ENCODE assay signal across 19 mouse cellular contexts in the genomic region with DNA sequence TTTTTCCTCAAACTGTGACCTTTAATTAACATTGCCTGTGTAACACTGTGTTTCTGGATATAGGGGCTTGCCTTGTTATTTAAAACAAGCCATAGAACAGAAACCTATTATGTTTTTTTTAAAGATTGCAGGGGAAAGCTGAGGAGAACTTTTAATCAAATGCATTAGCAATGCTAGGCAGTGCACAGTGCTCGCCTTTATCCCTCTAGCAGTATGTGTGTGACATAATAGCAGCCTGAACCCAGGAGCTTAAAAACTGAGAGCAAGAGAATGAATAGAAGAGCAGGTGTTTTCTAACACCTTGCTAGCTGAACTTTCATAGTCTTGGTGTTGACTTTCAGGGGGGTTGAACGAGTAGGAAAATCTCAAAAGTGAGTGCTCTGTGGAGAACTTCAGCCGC.
DNase-seq lines count a peak whose midpoint lies in the region; ATAC-seq and TF ChIP-seq lines count a peak whose summit lies in the region.
"Had no signal": no experiment of that assay in that cellular context is flagged by ENCODE, and none has a peak within 500 bp of the region (broad histone marks: within the 10 kb centered on the region; RNA-seq: fewer than 3 reads in every experiment).

No protein-coding gene starts in this region.

- no peaks in the 10 kb centered on the region for H3K36me3 ChIP-seq in forebrain, embryonic 13.5 days (ENCODE audit: poor library complexity, severe bottlenecking)
- no peaks in the 10 kb centered on the region for H3K36me3 ChIP-seq in forebrain, embryonic 15.5 days
- H3K36me3 ChIP-seq in embryonic facial prominence, embryonic 14.5 days (ENCODE audit: control insufficient read depth, insufficient read depth, low read length) = no peaks in the 10 kb centered on the region
- H3K36me3 ChIP-seq in limb, embryonic 13.5 days = no peaks in the 10 kb centered on the region
- H3K36me3 ChIP-seq: embryonic facial prominence, embryonic 15.5 days; heart, embryonic 13.5 days; hindbrain, embryonic 15.5 days had no signal

- H3K4me2 ChIP-seq in forebrain, embryonic 13.5 days = no peak overlapping the region
- H3K4me2 ChIP-seq in forebrain, embryonic 15.5 days (replicated peaks) = no peak overlapping the region
- H3K4me2 ChIP-seq in embryonic facial prominence, embryonic 14.5 days (ENCODE audit: low read depth, low read length) = no peak overlapping the region
- no peak overlapping the region for H3K4me2 ChIP-seq in limb, embryonic 13.5 days (replicated peaks)
- H3K4me2 ChIP-seq: embryonic facial prominence, embryonic 15.5 days; heart, embryonic 13.5 days; hindbrain, embryonic 15.5 days had no signal

- H3K27ac ChIP-seq in forebrain, embryonic 13.5 days = no peak overlapping the region
- H3K27ac ChIP-seq in forebrain, embryonic 15.5 days (replicated peaks) = no peak overlapping the region
- H3K27ac ChIP-seq in embryonic facial prominence, embryonic 14.5 days (replicated peaks; ENCODE audit: low read depth, low read length) = no peak overlapping the region
- H3K27ac ChIP-seq in limb, embryonic 13.5 days = no peak overlapping the region
- H3K27ac ChIP-seq: embryonic facial prominence, embryonic 15.5 days; gastrocnemius, adult 2 months; heart, embryonic 13.5 days; hindbrain, embryonic 15.5 days had no signal

- 9% methylated on average over 3 of the region's 3 CpGs for WGBS in forebrain, embryonic 13.5 days
- 5% methylated on average over 3 of the region's 3 CpGs for WGBS in forebrain, embryonic 15.5 days
- WGBS in embryonic facial prominence, embryonic 14.5 days = 36% methylated on average over 3 of the region's 3 CpGs
- 42% methylated on average over 3 of the region's 3 CpGs for WGBS in limb, embryonic 13.5 days

- no peaks in the 10 kb centered on the region for H3K27me3 ChIP-seq in forebrain, embryonic 13.5 days
- no peaks in the 10 kb centered on the region for H3K27me3 ChIP-seq in forebrain, embryonic 15.5 days
- no peaks in the 10 kb centered on the region for H3K27me3 ChIP-seq in embryonic facial prominence, embryonic 14.5 days (replicated peaks; ENCODE audit: control insufficient read depth, insufficient read depth, low read length)
- no peaks in the 10 kb centered on the region for H3K27me3 ChIP-seq in limb, embryonic 13.5 days
- H3K27me3 ChIP-seq: embryonic facial prominence, embryonic 15.5 days; heart, embryonic 13.5 days; hindbrain, embryonic 15.5 days had no signal

- TF ChIP-seq POLR2A in brain, embryonic 14.5 days (IDR thresholded peaks at IDR 0.05; ENCODE audit: borderline replicate concordance, extremely low read depth, insufficient read depth, insufficient read length, poor library complexity, severe bottlenecking) = no peak

- no peak for TF ChIP-seq CTCF in brain, embryonic 14.5 days (IDR thresholded peaks at IDR 0.05; ENCODE audit: borderline replicate concordance, extremely low read depth, insufficient read depth, insufficient read length)

- peaks cover 10% of the 10 kb centered on the region for H3K4me1 ChIP-seq in forebrain, embryonic 13.5 days
- H3K4me1 ChIP-seq in forebrain, embryonic 15.5 days = 0 out of 2 replicates have a peak, but pooled peaks cover 6% of the 10 kb centered on the region
- no peaks in the 10 kb centered on the region for H3K4me1 ChIP-seq in embryonic facial prominence, embryonic 14.5 days (ENCODE audit: control insufficient read depth, insufficient read depth, low read length)
- H3K4me1 ChIP-seq in limb, embryonic 13.5 days = peaks cover 14% of the 10 kb centered on the region; the same call in 1 of the 2 replicates
- H3K4me1 ChIP-seq: embryonic facial prominence, embryonic 15.5 days; heart, embryonic 13.5 days; hindbrain, embryonic 15.5 days had no signal

- H3K9ac ChIP-seq in forebrain, embryonic 13.5 days = no peak overlapping the region
- H3K9ac ChIP-seq in forebrain, embryonic 15.5 days (replicated peaks) = no peak overlapping the region
- no peak overlapping the region for H3K9ac ChIP-seq in embryonic facial prominence, embryonic 14.5 days (ENCODE audit: low read depth, low read length)
- H3K9ac ChIP-seq in limb, embryonic 13.5 days = no peak overlapping the region
- H3K9ac ChIP-seq: embryonic facial prominence, embryonic 15.5 days; heart, embryonic 13.5 days; hindbrain, embryonic 15.5 days had no signal

- no peaks in the 10 kb centered on the region for H3K9me3 ChIP-seq in forebrain, embryonic 13.5 days (replicated peaks)
- H3K9me3 ChIP-seq in forebrain, embryonic 15.5 days = no peaks in the 10 kb centered on the region
- no peaks in the 10 kb centered on the region for H3K9me3 ChIP-seq in embryonic facial prominence, embryonic 14.5 days (ENCODE audit: control insufficient read depth, low read length)
- H3K9me3 ChIP-seq in limb, embryonic 13.5 days = no peaks in the 10 kb centered on the region
- H3K9me3 ChIP-seq: embryonic facial prominence, embryonic 15.5 days; heart, embryonic 13.5 days had no signal

- peak; percentile 62; the same call in 1 of the 2 replicates for ATAC-seq in forebrain, embryonic 13.5 days
- ATAC-seq in forebrain, embryonic 15.5 days (replicated peaks) = no peak
- peak; percentile 79; the same call in 1 of the 2 replicates for ATAC-seq in embryonic facial prominence, embryonic 14.5 days (ENCODE audit: low read depth)
- ATAC-seq in limb, embryonic 13.5 days (ENCODE audit: low FRiP score, low read depth) = peak; percentile 48; the same call in 1 of the 2 replicates
- ATAC-seq: intestine, embryonic 16.5 days had no signal

- peak; percentile 44 for DNase-seq in brain, embryonic 14.5 days (ENCODE audit: low read depth)
- peak; percentile 16 for DNase-seq in embryonic facial prominence, embryonic 14.5 days (ENCODE audit: low spot score)
- DNase-seq in heart, adult 18-20 months = no peak
- DNase-seq: adrenal gland, adult 2 months; adrenal gland, postnatal 25 days; cerebellum, adult 11 months; cerebellum, adult 8-10 months; cerebellum, postnatal 14 days; gastrocnemius, adult 2 months; gastrocnemius, postnatal 25 days; heart, postnatal 36 days had no signal

- no peak overlapping the region for H3K4me3 ChIP-seq in forebrain, embryonic 13.5 days
- no peak overlapping the region for H3K4me3 ChIP-seq in forebrain, embryonic 15.5 days
- H3K4me3 ChIP-seq in embryonic facial prominence, embryonic 14.5 days (ENCODE audit: low read depth, low read length) = no peak overlapping the region
- no peak overlapping the region for H3K4me3 ChIP-seq in limb, embryonic 13.5 days
- H3K4me3 ChIP-seq: embryonic facial prominence, embryonic 15.5 days; erythroblast, embryonic 14.5 days; gastrocnemius, adult 2 months; heart, embryonic 13.5 days; hindbrain, embryonic 15.5 days had no signal

Comparison
In these comparisons a context has a peak if more than half of its experiments do, and no peak if none do; other contexts are left out.
1. DNase-seq: peak in brain, embryonic 14.5 days (single experiment) and embryonic facial prominence, embryonic 14.5 days (single experiment); none in heart, adult 18-20 months (0 of 2).